Mouse (Mus musculus) heart, embryonic 11.5 days (tissue): ENCODE results near the gene Aox4. TPM values are rescaled to one million over a fixed set of nuclear protein-coding genes. Genes with fewer than 3 reads are reported as not detected.

ENCODE experiments used
- ATAC-seq: fragments of 200-750 bp; cut with Nextera tagmentation; replicated peaks from 2 replicates; pipeline ENCODE4 v1.8.0; 2017; ENCODE audit warnings: moderate library complexity; ENCODE audit not compliant: insufficient number of reproducible peaks, low FRiP score, low TSS enrichment
- H3K27ac ChIP-seq: fragments of 300-500 bp; sonication (generic); 2 replicates; pipeline ENCODE4 v1.5.1; 2014; ENCODE audit warnings: mild to moderate bottlenecking, low read depth, low read length
- H3K27me3 ChIP-seq: fragments of 300-500 bp; sonication (generic); 2 replicates; pipeline ENCODE4 v1.6.1; 2014; ENCODE audit warnings: mild to moderate bottlenecking, low read length, mixed read lengths; ENCODE audit not compliant: control insufficient read depth, insufficient read depth
- H3K36me3 ChIP-seq: fragments of 300-500 bp; sonication (generic); 2 replicates; pipeline ENCODE4 v1.6.1; 2014; ENCODE audit warnings: mild to moderate bottlenecking, low read length, moderate library complexity, mixed read lengths; ENCODE audit not compliant: control insufficient read depth, insufficient read depth
- H3K4me1 ChIP-seq: fragments of 300-500 bp; sonication (generic); 2 replicates; pipeline ENCODE4 v1.6.1; 2014; ENCODE audit warnings: low read length; ENCODE audit not compliant: control insufficient read depth, insufficient read depth
- H3K4me2 ChIP-seq: fragments of 300-500 bp; sonication (generic); 2 replicates; pipeline ENCODE4 v1.6.1; 2014; ENCODE audit warnings: mild to moderate bottlenecking, moderate library complexity
- H3K4me3 ChIP-seq: fragments of 300-500 bp; sonication (generic); 2 replicates; pipeline ENCODE4 v1.5.1; 2014; ENCODE audit warnings: low read depth, low read length
- H3K9ac ChIP-seq: fragments of 300-500 bp; sonication (generic); 2 replicates; pipeline ENCODE4 v1.6.1; 2014; ENCODE audit warnings: mild to moderate bottlenecking, low read depth, low read length, moderate library complexity
- H3K9me3 ChIP-seq: fragments of 300-500 bp; sonication (generic); replicated peaks from 2 replicates; pipeline ENCODE4 v1.6.1; 2016; ENCODE audit warnings: low read length; ENCODE audit not compliant: control insufficient read depth
- WGBS: fragments of 180-500 bp; shearing (Covaris S2); extraction: QIAGEN DNeasy Blood & Tissue Kit; methylation state at CpG from one replicate; pipeline ENCODE4 v1.1.7; 2014; ENCODE audit not compliant: insufficient replicate concordance; 5-methylcytosine and 5-hydroxymethylcytosine counted together
- polyA plus RNA-seq: library from polyadenylated mRNA; unstranded; fragments of >200 nt; fragmentation: Nextera tagmentation; extraction: Ambion mirVana; gene quantifications from 2 replicates; pipeline ENCODE4 v1.2.1, GENCODE M21; 2014

Gene Aox4
- polyA plus RNA-seq, 1 experiment from 2014 or later: 1.4 TPM

DNA sequence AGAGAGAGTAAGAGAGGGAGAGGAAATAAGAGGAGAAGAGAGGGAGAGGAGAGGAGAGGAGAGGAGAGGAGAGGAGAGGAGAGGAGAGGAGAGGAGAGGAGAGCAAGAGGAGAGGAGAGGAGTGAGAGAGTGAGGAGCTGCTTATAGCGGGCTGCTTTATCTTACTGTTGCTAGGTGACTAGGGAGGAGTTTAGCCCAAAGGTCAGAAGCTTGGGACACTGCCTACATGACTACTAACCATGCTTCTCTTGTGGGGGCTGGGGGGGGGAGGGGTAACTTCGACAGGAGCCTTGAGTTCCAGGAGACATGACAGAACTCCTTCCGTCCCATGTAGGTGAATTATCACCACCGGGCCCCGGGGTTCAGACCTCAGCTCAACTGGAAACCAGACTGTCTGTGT is 20.3 kb downstream of the Aox4 start:
- H3K36me3 ChIP-seq: no peaks in the 10 kb centered on the region
- no peak overlapping the region for H3K9ac ChIP-seq
- WGBS: 45% methylated on average over 5 of the region's 5 CpGs
- H3K4me3 ChIP-seq: no peak overlapping the region
- H3K27ac ChIP-seq: no peak overlapping the region
- 0 out of 2 replicates have a peak, but pooled peaks cover 3% of the 10 kb centered on the region for H3K4me1 ChIP-seq
- H3K9me3 ChIP-seq: no peaks in the 10 kb centered on the region
- ATAC-seq: no peak
- H3K4me2 ChIP-seq: no peak overlapping the region
- H3K27me3 ChIP-seq: no peaks in the 10 kb centered on the region

DNA sequence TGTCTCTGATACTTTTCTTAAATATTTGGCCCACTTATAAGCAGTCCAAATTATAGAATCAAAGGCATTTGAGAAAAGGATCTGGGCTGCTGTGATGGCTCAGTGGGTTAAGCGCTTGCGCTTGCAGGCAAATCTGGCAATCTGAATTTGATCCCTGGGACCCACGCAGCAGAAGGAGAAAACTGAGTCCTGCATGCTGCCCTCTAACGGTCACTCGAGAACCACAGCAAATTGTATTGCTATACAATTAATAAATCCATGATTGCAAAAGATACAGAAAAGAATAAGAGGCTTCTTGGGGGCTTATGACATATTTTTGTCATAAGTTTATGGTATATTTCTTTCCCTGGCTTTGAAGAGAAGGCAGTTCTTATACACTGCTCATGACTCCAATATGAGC is 25.2 kb downstream of the Aox4 start:
- Histone ChIP-seq H3K27ac (no peak overlapping the region), H3K27me3 (no peaks in the 10 kb centered on the region), H3K9ac (no peak overlapping the region), H3K4me2 (no peak overlapping the region), H3K4me3 (no peak overlapping the region), H3K36me3 (no peaks in the 10 kb centered on the region), H3K4me1 (peaks cover 11% of the 10 kb centered on the region; the same call in 1 of the 2 replicates), H3K9me3 (no peaks in the 10 kb centered on the region)
- 41% methylated on average over 5 of the region's 5 CpGs for WGBS
- no peak for ATAC-seq

DNA sequence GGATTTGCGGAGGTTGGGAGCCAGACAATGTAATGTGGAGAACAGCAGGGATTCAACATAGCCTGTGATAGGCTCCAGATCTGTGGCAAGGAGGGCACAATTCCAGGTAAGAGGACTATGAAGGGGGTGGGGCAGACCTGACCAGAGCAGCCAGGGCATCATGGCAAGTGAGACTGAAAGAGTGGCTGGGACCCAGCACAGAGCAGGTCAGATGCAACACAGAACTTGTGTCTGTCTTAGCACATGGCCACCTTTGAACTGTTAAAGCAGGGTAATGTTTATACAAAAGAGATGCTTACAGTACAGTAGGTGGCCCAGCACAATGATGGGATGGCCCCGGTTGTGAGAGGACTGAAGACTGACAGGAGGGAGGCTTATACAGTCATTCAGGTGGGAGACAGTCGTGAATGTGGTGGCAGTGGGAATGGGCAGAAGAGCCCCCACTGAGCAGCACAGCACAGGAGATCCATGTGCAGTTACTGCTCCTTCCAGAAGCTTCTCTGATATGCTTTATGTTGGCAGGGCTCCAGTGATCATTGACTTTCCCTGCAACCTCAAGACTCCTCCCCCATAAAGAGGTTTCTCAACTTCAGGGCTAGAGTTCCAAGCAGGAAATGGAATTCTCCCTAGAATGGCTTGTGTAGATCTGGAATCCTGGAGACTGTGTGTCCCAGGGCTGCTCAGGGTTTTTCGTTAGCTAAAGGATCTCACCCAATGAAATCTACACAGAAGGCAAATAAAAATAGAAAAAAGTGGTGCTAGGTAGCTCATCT is 27.5 kb downstream of the Aox4 start:
- Histone ChIP-seq H3K4me3 (no peak overlapping the region), H3K27me3 (no peaks in the 10 kb centered on the region), H3K4me2 (no peak overlapping the region), H3K9ac (no peak overlapping the region), H3K4me1 (peaks cover 11% of the 10 kb centered on the region; the same call in 1 of the 2 replicates), H3K27ac (peak overlapping the region; percentile 29; the same call in 1 of the 2 replicates), H3K36me3 (no peaks in the 10 kb centered on the region), H3K9me3 (no peaks in the 10 kb centered on the region)
- 80% methylated on average over 4 of the region's 4 CpGs for WGBS
- no peak for ATAC-seq

DNA sequence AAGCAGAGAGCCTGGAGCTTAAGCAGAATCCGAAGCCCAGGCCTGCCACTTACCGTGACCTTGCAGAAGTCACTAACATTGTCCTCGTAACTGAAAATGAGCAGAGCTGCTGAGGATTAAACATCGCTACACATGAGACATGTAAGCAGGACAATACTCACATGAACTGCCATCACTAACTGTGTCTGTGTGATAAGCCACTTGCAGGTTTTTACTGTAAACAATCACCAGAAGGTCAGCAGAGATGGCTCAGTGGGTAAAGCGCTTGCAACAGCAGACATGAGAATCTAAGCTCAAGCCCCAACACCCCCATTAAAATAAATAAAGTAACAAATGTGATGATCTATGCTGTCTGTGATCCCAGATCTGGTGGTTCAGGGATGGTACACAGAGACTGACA is 28.2 kb downstream of the Aox4 start:
- Histone ChIP-seq H3K9ac (no peak overlapping the region), H3K27ac (peak overlapping the region; percentile 29; the same call in 1 of the 2 replicates), H3K4me2 (no peak overlapping the region), H3K27me3 (no peaks in the 10 kb centered on the region), H3K9me3 (no peaks in the 10 kb centered on the region), H3K36me3 (no peaks in the 10 kb centered on the region), H3K4me1 (peaks cover 11% of the 10 kb centered on the region; the same call in 1 of the 2 replicates), H3K4me3 (no peak overlapping the region)
- WGBS: 64% methylated on average over 5 of the region's 5 CpGs
- ATAC-seq: no peak

DNA sequence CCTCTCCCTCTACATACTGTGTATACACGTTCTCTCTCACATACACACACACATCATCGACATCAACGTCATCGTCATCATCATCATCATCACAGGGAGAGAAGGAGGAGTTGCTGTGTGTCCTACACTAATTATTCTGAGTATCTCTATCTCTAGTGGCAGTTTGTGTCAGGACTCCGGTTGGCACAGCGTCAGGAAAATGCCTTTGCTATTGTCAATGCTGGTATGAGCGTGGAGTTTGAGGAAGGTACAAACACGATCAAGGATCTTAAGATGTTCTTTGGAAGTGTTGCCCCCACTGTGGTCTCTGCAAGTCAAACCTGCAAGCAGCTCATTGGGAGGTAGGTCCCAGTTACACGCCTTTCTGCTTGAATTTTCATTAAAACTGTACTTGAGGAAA is 28.8 kb downstream of the Aox4 start:
- Histone ChIP-seq H3K4me2 (no peak overlapping the region), H3K27me3 (no peaks in the 10 kb centered on the region), H3K4me3 (no peak overlapping the region), H3K4me1 (peaks cover 11% of the 10 kb centered on the region; the same call in 1 of the 2 replicates), H3K36me3 (no peaks in the 10 kb centered on the region), H3K27ac (no peak overlapping the region), H3K9ac (no peak overlapping the region), H3K9me3 (no peaks in the 10 kb centered on the region)
- ATAC-seq: no peak
- 88% methylated on average over 9 of the region's 9 CpGs for WGBS

DNA sequence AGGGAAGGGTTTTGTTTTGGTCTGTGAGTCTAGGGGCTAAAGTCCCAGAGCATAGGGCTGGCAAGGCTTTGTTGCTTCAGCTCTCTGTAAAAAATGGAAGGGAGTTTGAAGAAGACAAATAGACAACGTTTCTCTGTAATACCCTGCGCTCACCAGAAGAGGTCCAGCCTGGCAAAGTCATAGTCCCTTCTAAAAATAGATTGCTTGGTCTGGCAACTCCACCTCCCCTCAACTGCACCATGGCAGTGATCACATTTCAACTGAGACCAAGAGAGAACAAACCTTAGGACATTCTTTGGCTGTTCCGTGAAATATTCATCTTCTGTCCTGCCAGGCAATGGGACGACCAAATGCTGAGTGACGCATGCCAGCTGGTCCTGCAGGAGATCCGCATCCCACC is 30.1 kb downstream of the Aox4 start:
- Histone ChIP-seq H3K9me3 (no peaks in the 10 kb centered on the region), H3K36me3 (no peaks in the 10 kb centered on the region), H3K27ac (no peak overlapping the region), H3K27me3 (no peaks in the 10 kb centered on the region), H3K4me1 (peaks cover 11% of the 10 kb centered on the region; the same call in 1 of the 2 replicates), H3K4me2 (no peak overlapping the region), H3K9ac (no peak overlapping the region), H3K4me3 (no peak overlapping the region)
- WGBS: 63% methylated on average over 6 of the region's 6 CpGs
- ATAC-seq: no peak

DNA sequence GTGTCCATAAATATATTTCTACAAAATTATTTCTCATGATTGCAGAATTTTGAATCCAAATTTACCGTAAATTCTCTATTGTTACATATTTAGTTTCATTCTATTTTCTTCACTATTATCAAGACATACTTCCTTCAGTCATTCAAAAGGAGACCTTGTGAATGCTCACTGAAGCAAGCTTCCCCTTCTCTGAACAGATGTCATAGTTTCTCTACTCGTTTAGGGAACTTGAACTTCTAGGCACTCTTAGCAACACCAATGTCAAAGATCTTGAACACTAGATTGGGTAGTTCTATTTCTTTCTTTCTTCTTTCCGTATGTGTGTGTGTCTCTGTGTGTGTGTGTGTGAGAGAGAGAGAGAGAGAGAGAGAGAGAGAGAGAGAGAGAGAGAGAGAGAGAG is 34.3 kb downstream of the Aox4 start:
- no peaks in the 10 kb centered on the region for H3K27me3 ChIP-seq
- no peak overlapping the region for H3K4me3 ChIP-seq
- 68% methylated on average over 3 of the region's 3 CpGs for WGBS
- no peaks in the 10 kb centered on the region for H3K36me3 ChIP-seq
- no peak overlapping the region for H3K27ac ChIP-seq
- H3K9me3 ChIP-seq: no peaks in the 10 kb centered on the region
- no peak for ATAC-seq
- no peak overlapping the region for H3K4me2 ChIP-seq
- no peak overlapping the region for H3K9ac ChIP-seq
- no peaks in the 10 kb centered on the region for H3K4me1 ChIP-seq

DNA sequence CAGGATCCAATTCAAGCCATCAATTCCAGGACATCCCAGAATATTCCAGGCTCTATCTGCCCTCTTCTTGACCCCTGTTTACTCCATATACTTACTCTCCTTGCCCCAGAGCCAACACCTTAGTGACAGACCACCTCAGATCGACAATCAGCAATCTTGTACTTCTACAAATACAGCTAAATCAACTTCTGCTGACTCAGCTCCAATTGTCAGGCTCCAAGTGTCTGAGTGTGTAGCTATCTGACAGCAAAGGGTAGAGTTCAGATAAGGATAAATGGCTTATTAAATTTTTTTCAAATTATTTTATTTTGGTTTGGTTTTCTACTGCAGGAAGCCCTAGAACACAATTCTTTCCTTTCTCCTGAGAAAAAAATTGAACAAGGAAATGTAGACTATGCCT is 38.3 kb downstream of the Aox4 start:
- Histone ChIP-seq H3K4me3 (no peak overlapping the region), H3K4me2 (no peak overlapping the region), H3K9ac (no peak overlapping the region), H3K27me3 (no peaks in the 10 kb centered on the region), H3K27ac (no peak overlapping the region), H3K4me1 (no peaks in the 10 kb centered on the region), H3K9me3 (no peaks in the 10 kb centered on the region), H3K36me3 (no peaks in the 10 kb centered on the region)
- no peak for ATAC-seq
- 64% methylated on average over 1 of the region's 1 CpGs for WGBS

DNA sequence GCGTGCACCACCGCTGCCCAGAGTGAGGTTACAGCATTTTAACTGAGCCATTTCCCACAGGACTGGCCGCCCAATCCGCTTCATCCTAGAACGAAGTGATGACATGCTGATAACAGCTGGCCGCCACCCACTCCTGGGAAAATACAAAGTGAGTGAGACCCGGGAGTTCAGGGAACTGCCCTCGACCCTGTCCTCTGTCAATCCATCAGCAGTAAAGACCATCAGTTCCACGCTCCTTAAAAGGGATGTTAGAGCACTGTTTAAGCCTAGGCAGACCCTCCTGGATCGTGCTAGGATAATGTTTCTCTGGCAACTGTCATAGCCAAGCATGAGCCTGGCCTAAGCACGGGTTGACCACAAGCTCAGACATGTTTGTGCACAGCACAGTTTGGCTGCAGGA is 43.3 kb downstream of the Aox4 start:
- Histone ChIP-seq H3K9me3 (no peaks in the 10 kb centered on the region), H3K27me3 (no peaks in the 10 kb centered on the region), H3K36me3 (no peaks in the 10 kb centered on the region), H3K4me3 (no peak overlapping the region), H3K27ac (no peak overlapping the region), H3K4me2 (no peak overlapping the region), H3K4me1 (no peaks in the 10 kb centered on the region), H3K9ac (no peak overlapping the region)
- ATAC-seq: no peak
- WGBS: 48% methylated on average over 11 of the region's 11 CpGs
